Mouse (Mus musculus) forebrain, embryonic 11.5 days (tissue): ENCODE measurements at regions not wholly inside any gene's neighbourhood (a gene's known extent, or its start where the extent isn't known, plus 50 kb on each side); places are given as distances from the start of the nearest gene placed in this dataset.
"Not testable (repeated sequence)": the region's sequence is repeated elsewhere in the genome, so short reads cannot be mapped to it uniquely, and the experiment has no call there.

Source experiments
- ATAC-seq: fragments of 200-750 bp; cut with Nextera tagmentation; replicated peaks from 2 replicates; pipeline ENCODE4 v1.8.0; 2017; ENCODE audit warnings: moderate TSS enrichment; ENCODE audit not compliant: low FRiP score
- DNase-seq: peaks from one replicate; pipeline ENCODE4 v3.0.0-alpha.2; 2017; ENCODE audit warnings: low spot score
- H3K27ac ChIP-seq: fragments of 300-500 bp; sonication (generic); 2 replicates; pipeline ENCODE4 v1.5.1; 2014; ENCODE audit warnings: low read depth, low read length
- H3K27me3 ChIP-seq: fragments of 300-500 bp; sonication (generic); 2 replicates; pipeline ENCODE4 v1.6.1; 2014; ENCODE audit warnings: mild to moderate bottlenecking, low read length, mixed read lengths; ENCODE audit not compliant: control insufficient read depth, insufficient read depth
- H3K36me3 ChIP-seq: fragments of 300-500 bp; sonication (generic); 2 replicates; pipeline ENCODE4 v1.6.1; 2014; ENCODE audit warnings: mild to moderate bottlenecking, low read length, moderate library complexity, mixed read lengths; ENCODE audit not compliant: control insufficient read depth, insufficient read depth
- H3K4me1 ChIP-seq: fragments of 300-500 bp; sonication (generic); replicated peaks from 2 replicates; pipeline ENCODE4 v1.6.1; 2014; ENCODE audit warnings: low read length, mixed read lengths; ENCODE audit not compliant: control insufficient read depth, insufficient read depth
- H3K4me2 ChIP-seq: fragments of 300-500 bp; sonication (generic); 2 replicates; pipeline ENCODE4 v1.6.1; 2014; ENCODE audit warnings: low read depth, mild to moderate bottlenecking, low read length, moderate library complexity, mixed read lengths; ENCODE audit not compliant: severe bottlenecking
- H3K4me3 ChIP-seq: fragments of 300-500 bp; sonication (generic); 2 replicates; pipeline ENCODE4 v1.5.1; 2014; ENCODE audit warnings: low read depth, low read length
- H3K9ac ChIP-seq: fragments of 300-500 bp; sonication (generic); 2 replicates; pipeline ENCODE4 v1.6.1; 2014; ENCODE audit warnings: low read length
- H3K9me3 ChIP-seq: fragments of 300-500 bp; sonication (generic); 2 replicates; pipeline ENCODE4 v1.6.1; 2016; ENCODE audit warnings: low read length, mixed read lengths; ENCODE audit not compliant: control insufficient read depth
- WGBS: fragments of 180-500 bp; shearing (Covaris S2); extraction: QIAGEN DNeasy Blood & Tissue Kit; methylation state at CpG from one replicate; pipeline ENCODE4 v1.1.7; 2014; 5-methylcytosine and 5-hydroxymethylcytosine counted together

GRCm38 (mm10) chr15:32749971-32750370 lies 505.4 kb downstream of the Sema5a start:
- 88% methylated on average over 2 of the region's 2 CpGs for WGBS
- Histone ChIP-seq H3K9ac (no peak overlapping the region), H3K27me3 (no peaks in the 10 kb centered on the region), H3K4me3 (no peak overlapping the region), H3K4me2 (no peak overlapping the region), H3K27ac (no peak overlapping the region), H3K36me3 (no peaks in the 10 kb centered on the region), H3K9me3 (no peaks in the 10 kb centered on the region), H3K4me1 (no peaks in the 10 kb centered on the region)
- ATAC-seq (no peak), DNase-seq (no peak)

GRCm38 (mm10) chr15:32751991-32752390 lies 507.4 kb downstream of the Sema5a start:
- Histone ChIP-seq H3K9me3 (no peaks in the 10 kb centered on the region), H3K27ac (no peak overlapping the region), H3K36me3 (no peaks in the 10 kb centered on the region), H3K4me3 (no peak overlapping the region), H3K4me1 (no peaks in the 10 kb centered on the region), H3K27me3 (no peaks in the 10 kb centered on the region), H3K4me2 (no peak overlapping the region), H3K9ac (no peak overlapping the region)
- WGBS = 74% methylated on average over 3 of the region's 3 CpGs
- DNase-seq (no peak), ATAC-seq (no peak)

GRCm38 (mm10) chr15:32760141-32760540 lies 515.5 kb downstream of the Sema5a start:
- Histone ChIP-seq H3K4me3 (no peak overlapping the region), H3K27me3 (no peaks in the 10 kb centered on the region), H3K4me1 (no peaks in the 10 kb centered on the region), H3K4me2 (no peak overlapping the region), H3K9me3 (no peaks in the 10 kb centered on the region), H3K36me3 (no peaks in the 10 kb centered on the region), H3K9ac (no peak overlapping the region), H3K27ac (no peak overlapping the region)
- DNase-seq (no peak), ATAC-seq (no peak)
- WGBS = 83% methylated on average over 3 of the region's 3 CpGs

- ATAC-seq = peak; percentile 87
- Histone ChIP-seq H3K27ac (no peak overlapping the region), H3K36me3 (no peaks in the 10 kb centered on the region), H3K4me2 (no peak overlapping the region), H3K9me3 (no peaks in the 10 kb centered on the region), H3K4me3 (no peak overlapping the region), H3K9ac (no peak overlapping the region), H3K4me1 (no peaks in the 10 kb centered on the region), H3K27me3 (no peaks in the 10 kb centered on the region)
- WGBS = 7% methylated on average over 4 of the region's 4 CpGs
- DNase-seq = no peak
Measured at GRCm38 (mm10) chr15:32766011-32766701, 521.5 kb downstream of the Sema5a start.

GRCm38 (mm10) chr15:32766746-32767471 lies 522.3 kb downstream of the Sema5a start:
- H3K4me3 ChIP-seq = no peak overlapping the region
- DNase-seq (no peak), ATAC-seq (0 out of 2 replicates have a peak, but pooled peaks have one; percentile 10)
- H3K27ac ChIP-seq = no peak overlapping the region
- no peak overlapping the region for H3K4me2 ChIP-seq
- 54% methylated on average over 3 of the region's 5 CpGs for WGBS
- H3K9me3 ChIP-seq = no peaks in the 10 kb centered on the region
- no peaks in the 10 kb centered on the region for H3K4me1 ChIP-seq
- H3K27me3 ChIP-seq = no peaks in the 10 kb centered on the region
- no peak overlapping the region for H3K9ac ChIP-seq
- no peaks in the 10 kb centered on the region for H3K36me3 ChIP-seq

- H3K9ac ChIP-seq, H3K4me2 ChIP-seq, H3K27ac ChIP-seq, H3K4me1 ChIP-seq, H3K9me3 ChIP-seq, H3K36me3 ChIP-seq, H3K27me3 ChIP-seq, ATAC-seq, DNase-seq: not testable (repeated sequence)
- peak overlapping the region; percentile 51; the same call in 1 of the 2 replicates for H3K4me3 ChIP-seq
- 27% methylated on average over 5 of the region's 5 CpGs for WGBS
Measured at GRCm38 (mm10) chr15:32778226-32778598, 533.6 kb downstream of the Sema5a start.

- under 1% methylated on average over 33 of the region's 34 CpGs for WGBS
- DNase-seq (peak; percentile 83), ATAC-seq (peak; percentile 97)
- not testable (repeated sequence) for H3K27me3 ChIP-seq, H3K27ac ChIP-seq, H3K4me1 ChIP-seq, H3K9me3 ChIP-seq, H3K36me3 ChIP-seq
- peak overlapping the region; percentile 67 for H3K9ac ChIP-seq
- peak overlapping the region; percentile 51 for H3K4me3 ChIP-seq
- peak overlapping the region; percentile 79 for H3K4me2 ChIP-seq
Measured at GRCm38 (mm10) chr15:32778599-32779273, 534.1 kb downstream of the Sema5a start.

GRCm38 (mm10) chr15:32779274-32779615 lies 534.6 kb downstream of the Sema5a start:
- not testable (repeated sequence) for H3K9me3 ChIP-seq, H3K27me3 ChIP-seq, H3K36me3 ChIP-seq, H3K4me1 ChIP-seq, DNase-seq, H3K27ac ChIP-seq
- Histone ChIP-seq H3K9ac (peak overlapping the region; percentile 67), H3K4me2 (peak overlapping the region; percentile 79), H3K4me3 (peak overlapping the region; percentile 51)
- ATAC-seq = peak; percentile 19
- WGBS = 8% methylated on average over 11 of the region's 11 CpGs
